Mouse (Mus musculus) forebrain, postnatal 0 days (tissue): ENCODE measurements around the gene Bmp2k. TPM values are rescaled to one million over a fixed set of nuclear protein-coding genes. Genes with fewer than 3 reads are reported as not detected.

Experiments used
- ATAC-seq: fragments of 200-750 bp; cut with Nextera tagmentation; 2 replicates; pipeline ENCODE4 v1.8.0; 2017; ENCODE audit warnings: mild to moderate bottlenecking, moderate library complexity
- DNase-seq: peaks from one replicate; pipeline ENCODE4 v3.0.0-alpha.2; 2015
- H3K27ac ChIP-seq: fragments of 300-500 bp; sonication (generic); 2 replicates; pipeline ENCODE4 v1.5.1; 2014; ENCODE audit warnings: low read depth, mild to moderate bottlenecking, antibody characterized with exemption, low read length, moderate library complexity, mixed read lengths
- H3K27me3 ChIP-seq: fragments of 300-500 bp; sonication (generic); 2 replicates; pipeline ENCODE4 v1.6.1; 2014; ENCODE audit warnings: mild to moderate bottlenecking, low read length, mixed read lengths; ENCODE audit not compliant: insufficient read depth
- H3K36me3 ChIP-seq: fragments of 300-500 bp; sonication (generic); 2 replicates; pipeline ENCODE4 v1.6.1; 2014; ENCODE audit warnings: mild to moderate bottlenecking, moderate library complexity; ENCODE audit not compliant: insufficient read depth
- H3K4me1 ChIP-seq: fragments of 300-500 bp; sonication (generic); 2 replicates; pipeline ENCODE4 v1.6.1; 2014; ENCODE audit warnings: antibody characterized with exemption; ENCODE audit not compliant: insufficient read depth
- H3K4me2 ChIP-seq: fragments of 300-500 bp; sonication (generic); 2 replicates; pipeline ENCODE4 v1.6.1; 2014; ENCODE audit warnings: low read depth, mild to moderate bottlenecking, moderate library complexity
- H3K4me3 ChIP-seq: fragments of 300-500 bp; sonication (generic); 2 replicates; pipeline ENCODE4 v1.5.1; 2014; ENCODE audit warnings: low read depth, low read length, mixed read lengths
- H3K9ac ChIP-seq: fragments of 300-500 bp; sonication (generic); 2 replicates; pipeline ENCODE4 v1.6.1; 2014; ENCODE audit warnings: mild to moderate bottlenecking
- H3K9me3 ChIP-seq: fragments of 300-500 bp; sonication (generic); 2 replicates; pipeline ENCODE4 v1.6.1; 2016; ENCODE audit warnings: low read length
- CTCF ChIP-seq: sonication (generic); IDR thresholded peaks from 2 replicates; pipeline ENCODE4 v1.5.1; 2016; ENCODE audit warnings: antibody characterized with exemption, control low read depth, low read depth
- WGBS: fragments of 180-500 bp; shearing (Covaris S2); extraction: QIAGEN DNeasy Blood & Tissue Kit; methylation state at CpG from one replicate; pipeline ENCODE4 v1.1.7; 2014; 5-methylcytosine and 5-hydroxymethylcytosine counted together
- polyA plus RNA-seq: library from polyadenylated mRNA; unstranded; fragments of >200 nt; fragmentation: Nextera tagmentation; extraction: Ambion mirVana; gene quantifications from 2 replicates; pipeline ENCODE4 v1.2.1, GENCODE M21; 2015
- total RNA-seq: library from RNA; depleted of rRNA; stranded (reverse); fragments of >200 nt; gene quantifications from 2 replicates; pipeline ENCODE4 v1.2.3, GENCODE M21; 2014

Gene Bmp2k
- total and polyA plus RNA-seq, 2 experiments from 2014 or later, result 7.1 to 17.9 TPM

DNA sequence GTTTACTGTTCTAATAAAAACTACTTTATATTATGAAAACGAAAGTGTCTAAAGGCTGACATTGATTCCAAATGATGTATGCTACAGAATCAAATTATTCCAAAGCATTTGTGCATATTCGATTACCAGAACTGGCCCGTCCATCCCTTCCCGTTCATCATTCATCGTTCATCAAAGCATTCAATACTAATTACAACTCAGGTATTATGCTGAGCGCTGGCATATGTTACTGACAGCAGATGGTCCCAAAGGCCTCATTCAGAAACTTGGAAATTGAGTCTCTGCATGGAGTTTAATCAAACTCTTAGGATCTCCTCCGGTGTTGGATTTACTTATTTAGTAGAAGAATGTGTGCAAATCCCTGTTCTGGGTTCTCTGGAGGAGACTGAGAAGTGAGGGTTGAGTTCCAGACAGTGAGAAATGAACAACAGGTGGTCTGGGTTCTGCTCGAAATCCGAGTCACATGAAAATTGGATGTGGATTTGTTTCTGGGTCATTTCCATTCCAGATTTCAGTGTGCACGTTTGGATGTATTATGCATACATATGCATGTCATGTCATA lies 42.9 kb upstream of the Bmp2k start:
- H3K27ac ChIP-seq, result no peak overlapping the region
- H3K9me3 ChIP-seq, result no peaks in the 10 kb centered on the region
- H3K4me3 ChIP-seq, result no peak overlapping the region
- H3K9ac ChIP-seq, result no peak overlapping the region
- no peaks in the 10 kb centered on the region for H3K27me3 ChIP-seq
- 36% methylated on average over 10 of the region's 10 CpGs for WGBS
- no peak for TF ChIP-seq CTCF
- DNase-seq, result no peak
- no peaks in the 10 kb centered on the region for H3K36me3 ChIP-seq
- ATAC-seq, result no peak
- H3K4me1 ChIP-seq, result no peaks in the 10 kb centered on the region; the same call in 1 of the 2 replicates
- H3K4me2 ChIP-seq, result no peak overlapping the region; the same call in 1 of the 2 replicates

DNA sequence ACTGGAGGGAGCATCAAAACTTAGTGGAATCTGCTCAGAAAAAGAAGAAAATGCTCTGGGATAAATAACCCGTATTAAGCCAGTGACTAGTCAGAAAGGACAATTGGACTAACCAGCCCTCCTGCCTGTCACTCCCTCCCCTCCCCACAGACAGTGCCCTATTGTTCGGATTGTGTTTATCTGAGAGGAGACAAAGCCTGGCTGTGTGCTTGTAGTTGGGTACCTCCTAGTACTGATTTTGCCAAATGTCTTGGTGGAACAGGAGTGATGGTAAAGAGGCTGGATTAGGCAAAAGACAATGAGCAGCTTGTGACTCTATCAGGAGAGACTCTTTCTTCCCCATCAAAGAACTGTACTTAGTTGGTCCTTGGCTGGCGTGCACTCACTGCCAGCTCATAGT lies 40.6 kb upstream of the Bmp2k start:
- Histone ChIP-seq H3K9ac (no peak overlapping the region), H3K4me3 (no peak overlapping the region), H3K27me3 (no peaks in the 10 kb centered on the region), H3K9me3 (no peaks in the 10 kb centered on the region), H3K36me3 (no peaks in the 10 kb centered on the region), H3K4me1 (no peaks in the 10 kb centered on the region; the same call in 1 of the 2 replicates), H3K27ac (no peak overlapping the region), H3K4me2 (no peak overlapping the region)
- ATAC-seq (no peak), DNase-seq (no peak)
- WGBS, result 31% methylated on average over 3 of the region's 3 CpGs
- TF ChIP-seq CTCF, result no peak

DNA sequence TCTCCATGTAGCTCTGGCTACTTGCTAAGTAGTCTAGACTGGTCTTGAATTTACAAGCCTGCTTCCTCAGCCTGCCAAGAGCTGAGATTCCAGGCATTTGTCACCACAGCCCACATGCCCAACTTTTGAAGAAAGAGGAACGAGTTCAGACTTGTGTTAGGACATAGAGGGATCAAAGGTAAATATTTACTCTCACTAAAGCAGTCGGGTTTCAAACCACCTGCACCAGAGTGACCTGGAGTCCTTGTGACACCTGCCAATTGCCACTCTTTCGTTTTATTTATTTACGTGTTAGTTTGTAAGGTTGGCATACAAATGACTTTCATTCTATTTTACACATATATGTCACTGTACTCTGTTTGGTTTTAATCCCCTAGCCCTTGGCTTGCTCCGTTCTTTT lies 36.4 kb upstream of the Bmp2k start:
- no peak overlapping the region for H3K27ac ChIP-seq
- TF ChIP-seq CTCF, result no peak
- WGBS, result 78% methylated on average over 5 of the region's 5 CpGs
- no peaks in the 10 kb centered on the region for H3K27me3 ChIP-seq
- no peak for DNase-seq
- ATAC-seq, result no peak
- H3K4me1 ChIP-seq, result peaks cover 4% of the 10 kb centered on the region; the same call in 1 of the 2 replicates
- no peaks in the 10 kb centered on the region for H3K9me3 ChIP-seq
- no peaks in the 10 kb centered on the region for H3K36me3 ChIP-seq
- H3K4me2 ChIP-seq, result no peak overlapping the region
- no peak overlapping the region for H3K4me3 ChIP-seq
- no peak overlapping the region for H3K9ac ChIP-seq

DNA sequence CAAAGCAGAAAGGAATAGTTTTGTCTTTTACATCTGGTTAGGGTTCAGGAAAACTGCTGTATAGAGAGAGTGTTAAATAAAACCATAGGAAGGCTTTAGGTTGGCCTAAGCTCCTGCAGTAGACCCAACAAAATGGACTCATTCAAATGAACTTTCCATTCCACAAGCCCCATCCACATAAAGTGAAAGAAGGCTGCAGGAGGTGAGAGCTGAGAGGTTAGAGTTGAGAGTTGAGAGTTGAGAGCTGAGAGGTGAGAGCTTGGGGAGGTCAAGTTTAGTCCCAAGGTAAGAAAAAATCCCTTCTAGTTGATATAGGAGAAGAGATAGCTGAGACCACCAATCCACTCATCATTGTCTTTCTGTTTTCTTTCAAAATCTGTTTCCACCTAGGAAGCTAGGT lies 35.6 kb upstream of the Bmp2k start:
- Histone ChIP-seq H3K4me3 (no peak overlapping the region), H3K27ac (no peak overlapping the region), H3K36me3 (no peaks in the 10 kb centered on the region), H3K27me3 (no peaks in the 10 kb centered on the region), H3K9ac (no peak overlapping the region), H3K4me1 (peaks cover 4% of the 10 kb centered on the region; the same call in 1 of the 2 replicates), H3K4me2 (no peak overlapping the region), H3K9me3 (no peaks in the 10 kb centered on the region)
- TF ChIP-seq CTCF, result no peak
- ATAC-seq (no peak), DNase-seq (no peak)

DNA sequence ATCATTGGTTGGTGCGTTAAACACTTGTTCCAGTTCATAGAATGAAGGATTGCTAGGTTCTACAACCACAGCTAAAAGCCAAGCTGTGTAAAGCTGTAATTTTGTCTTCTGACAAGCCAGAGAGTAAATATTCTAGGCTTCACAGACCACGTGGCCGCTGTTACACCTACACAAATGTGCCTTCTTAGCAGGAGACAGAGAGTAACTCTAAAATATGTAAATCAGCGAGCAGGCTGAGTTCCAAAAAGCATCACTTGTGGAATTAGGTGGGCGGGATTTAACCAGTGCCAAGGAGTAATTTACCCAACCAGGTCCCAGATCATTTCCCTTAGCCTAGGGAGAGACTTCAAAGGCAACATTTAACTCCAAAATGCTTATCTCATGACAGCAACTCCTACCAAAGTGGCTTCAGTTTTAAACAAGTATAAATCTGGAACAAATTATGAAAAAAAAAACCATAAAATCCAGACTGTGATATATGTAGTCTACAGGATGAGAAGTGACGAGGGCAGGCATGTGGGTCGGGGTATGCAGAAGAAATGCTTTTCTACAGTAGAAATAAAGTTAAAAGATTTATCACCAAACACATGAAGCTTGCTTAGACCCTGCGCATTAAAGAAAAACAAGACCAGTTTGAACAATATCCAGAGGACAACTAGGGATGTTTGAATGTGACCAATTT lies 35.1 kb upstream of the Bmp2k start:
- Histone ChIP-seq H3K36me3 (no peaks in the 10 kb centered on the region), H3K9ac (no peak overlapping the region), H3K4me2 (no peak overlapping the region), H3K27ac (no peak overlapping the region), H3K4me1 (peaks cover 4% of the 10 kb centered on the region; the same call in 1 of the 2 replicates), H3K27me3 (no peaks in the 10 kb centered on the region), H3K9me3 (no peaks in the 10 kb centered on the region), H3K4me3 (no peak overlapping the region)
- TF ChIP-seq CTCF, result no peak
- DNase-seq (no peak), ATAC-seq (no peak)
- WGBS, result 65% methylated on average over 8 of the region's 8 CpGs

DNA sequence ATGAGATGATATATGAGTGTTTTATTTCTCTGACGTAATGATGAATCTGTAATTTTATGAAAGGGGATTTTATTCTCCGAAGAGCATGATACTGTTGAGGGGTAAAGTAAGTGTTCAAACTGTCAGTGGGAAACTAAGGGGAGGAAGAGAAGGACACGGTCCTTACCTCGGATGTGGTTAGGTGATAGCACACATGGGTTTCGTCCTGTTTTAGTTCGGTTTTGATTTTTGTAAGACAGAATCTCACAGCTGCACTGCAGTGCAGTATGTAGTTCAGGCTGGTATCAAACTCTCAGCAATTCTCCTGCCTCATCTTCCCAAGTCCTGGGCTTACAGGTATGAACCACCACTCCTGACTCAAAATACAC lies 34.6 kb upstream of the Bmp2k start:
- Histone ChIP-seq H3K4me2 (no peak overlapping the region), H3K27ac (no peak overlapping the region), H3K27me3 (no peaks in the 10 kb centered on the region), H3K9ac (no peak overlapping the region), H3K9me3 (no peaks in the 10 kb centered on the region), H3K36me3 (no peaks in the 10 kb centered on the region), H3K4me3 (no peak overlapping the region), H3K4me1 (peaks cover 4% of the 10 kb centered on the region; the same call in 1 of the 2 replicates)
- 94% methylated on average over 6 of the region's 6 CpGs for WGBS
- DNase-seq, result no peak
- no peak for ATAC-seq
- TF ChIP-seq CTCF, result no peak
